Mouse (Mus musculus): ENCODE results near the gene Gimap4.

DNA sequence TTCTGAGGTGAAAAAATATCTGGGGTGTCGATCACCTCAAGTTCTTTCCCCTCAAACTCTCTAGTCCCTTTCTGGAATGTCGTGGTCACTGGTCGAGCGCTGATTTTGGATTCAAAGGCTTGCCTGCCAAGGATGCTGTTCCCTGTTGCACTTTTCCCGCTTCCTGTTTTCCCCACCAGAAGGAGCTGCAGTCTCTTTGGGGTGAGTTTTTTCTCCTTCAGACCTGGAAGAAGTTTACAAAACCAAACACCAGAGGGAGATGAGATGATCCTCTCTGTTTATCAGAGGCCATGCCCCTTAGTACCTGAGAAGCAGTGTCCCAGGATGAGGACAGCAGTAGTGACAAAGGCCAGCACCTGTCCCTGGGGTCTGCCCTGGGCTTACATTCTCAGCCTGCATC, 18.3 kb downstream of the Gimap4 start:
- TF ChIP-seq GATA1 (IDR thresholded peaks at IDR 0.05; ENCODE audit: low read length) (no peak), TAL1 (IDR thresholded peaks at IDR 0.05; ENCODE audit: low read length) (no peak)

Measured in erythroblast, embryonic 14.5 days (primary cell).